10 mouse cellular contexts compared by ENCODE assay signal in genomic region chr10:80773816-80774215, GRCm38 (mm10). TPM values are rescaled to one million over a fixed set of nuclear protein-coding genes. Genes with fewer than 3 reads are reported as not detected.
DNase-seq lines count a peak whose midpoint lies in the region; ATAC-seq lines count a peak whose summit lies in the region.
"Had no signal": no experiment of that assay in that cellular context is flagged by ENCODE, and none has a peak within 500 bp of the region (broad histone marks: within the 10 kb centered on the region; RNA-seq: fewer than 3 reads in every experiment).

No protein-coding gene starts in this region.

- no peak overlapping the region for H3K4me2 ChIP-seq in hindbrain, embryonic 15.5 days
- no peak overlapping the region for H3K4me2 ChIP-seq in hindbrain, embryonic 13.5 days
- H3K4me2 ChIP-seq in embryonic facial prominence, embryonic 15.5 days (replicated peaks), result no peak overlapping the region
- H3K4me2 ChIP-seq in liver, embryonic 13.5 days, result no peak overlapping the region
- H3K4me2 ChIP-seq: hindbrain, embryonic 14.5 days; midbrain, embryonic 11.5 days had no signal

- no peaks in the 10 kb centered on the region for H3K27me3 ChIP-seq in hindbrain, embryonic 15.5 days
- no peaks in the 10 kb centered on the region for H3K27me3 ChIP-seq in hindbrain, embryonic 13.5 days
- no peaks in the 10 kb centered on the region for H3K27me3 ChIP-seq in embryonic facial prominence, embryonic 15.5 days
- no peaks in the 10 kb centered on the region for H3K27me3 ChIP-seq in liver, embryonic 13.5 days

- H3K27ac ChIP-seq in hindbrain, embryonic 15.5 days (replicated peaks), result no peak overlapping the region
- no peak overlapping the region for H3K27ac ChIP-seq in hindbrain, embryonic 13.5 days
- H3K27ac ChIP-seq in embryonic facial prominence, embryonic 15.5 days (replicated peaks), result peak overlapping the region; percentile 77
- H3K27ac ChIP-seq in liver, embryonic 13.5 days, result peak overlapping the region; percentile 79
- H3K27ac ChIP-seq: hindbrain, embryonic 14.5 days had no signal

- H3K36me3 ChIP-seq in hindbrain, embryonic 15.5 days, result peaks cover 87% of the 10 kb centered on the region
- H3K36me3 ChIP-seq in hindbrain, embryonic 13.5 days, result peaks cover 98% of the 10 kb centered on the region
- H3K36me3 ChIP-seq in embryonic facial prominence, embryonic 15.5 days, result peaks cover 91% of the 10 kb centered on the region
- H3K36me3 ChIP-seq in liver, embryonic 13.5 days, result peaks cover 99% of the 10 kb centered on the region

- DNase-seq in adrenal gland, adult 2 months, result peak; percentile 43
- DNase-seq in adrenal gland, postnatal 25 days, result no peak
- no peak for DNase-seq in liver, embryonic 13.5 days
- no peak for DNase-seq in urinary bladder, postnatal 10 days (ENCODE audit: low spot score)
- DNase-seq in gastrocnemius, adult 18-20 months (ENCODE audit: low spot score), result no peak

- 88% methylated on average over 5 of the region's 5 CpGs for WGBS in hindbrain, embryonic 15.5 days
- WGBS in hindbrain, embryonic 13.5 days, result 87% methylated on average over 5 of the region's 5 CpGs
- WGBS in embryonic facial prominence, embryonic 15.5 days, result 76% methylated on average over 5 of the region's 5 CpGs
- 67% methylated on average over 5 of the region's 5 CpGs for WGBS in liver, embryonic 13.5 days (ENCODE audit: insufficient replicate concordance)

- ATAC-seq in hindbrain, embryonic 15.5 days (ENCODE audit: low FRiP score, low read depth), result no peak
- no peak for ATAC-seq in hindbrain, embryonic 13.5 days (ENCODE audit: low FRiP score)
- ATAC-seq in embryonic facial prominence, embryonic 15.5 days (ENCODE audit: insufficient number of reproducible peaks, low FRiP score, low TSS enrichment, low read depth), result no peak
- ATAC-seq in liver, embryonic 13.5 days (ENCODE audit: low read depth), result no peak

- no peak overlapping the region for H3K4me3 ChIP-seq in hindbrain, embryonic 15.5 days
- H3K4me3 ChIP-seq in hindbrain, embryonic 13.5 days, result no peak overlapping the region
- no peak overlapping the region for H3K4me3 ChIP-seq in embryonic facial prominence, embryonic 15.5 days (replicated peaks)
- H3K4me3 ChIP-seq in liver, embryonic 13.5 days (replicated peaks), result no peak overlapping the region

- H3K9ac ChIP-seq in hindbrain, embryonic 15.5 days, result 0 out of 2 replicates have a peak overlapping the region, but pooled peaks have one; percentile 0
- no peak overlapping the region for H3K9ac ChIP-seq in hindbrain, embryonic 13.5 days
- H3K9ac ChIP-seq in embryonic facial prominence, embryonic 15.5 days, result no peak overlapping the region
- H3K9ac ChIP-seq in liver, embryonic 13.5 days, result peak overlapping the region; percentile 27; the same call in 1 of the 2 replicates
- H3K9ac ChIP-seq: hindbrain, embryonic 14.5 days had no signal

- peaks cover 3% of the 10 kb centered on the region; the same call in 1 of the 2 replicates for H3K4me1 ChIP-seq in hindbrain, embryonic 15.5 days (replicated peaks)
- H3K4me1 ChIP-seq in hindbrain, embryonic 13.5 days (replicated peaks), result no peaks in the 10 kb centered on the region
- peaks cover 32% of the 10 kb centered on the region for H3K4me1 ChIP-seq in embryonic facial prominence, embryonic 15.5 days
- H3K4me1 ChIP-seq in liver, embryonic 13.5 days (replicated peaks), result peaks cover 42% of the 10 kb centered on the region

- H3K9me3 ChIP-seq in hindbrain, embryonic 15.5 days, result no peaks in the 10 kb centered on the region
- no peaks in the 10 kb centered on the region for H3K9me3 ChIP-seq in hindbrain, embryonic 13.5 days
- H3K9me3 ChIP-seq in embryonic facial prominence, embryonic 15.5 days (replicated peaks), result no peaks in the 10 kb centered on the region
- no peaks in the 10 kb centered on the region for H3K9me3 ChIP-seq in liver, embryonic 13.5 days (replicated peaks)

RNA-seq across cellular contexts. Expression of gene Dot1l, which starts 18.8 kb away (rescaled TPM):
- total RNA-seq in adrenal gland, adult 2 months (2021), result 10 to 100 TPM; 31.7 to 80.6 TPM
- 109 and 170 TPM in 2 replicates for polyA plus RNA-seq in adrenal gland, adult 2 months (2012; rRNA removed)
- total RNA-seq in adrenal gland, postnatal 25 days (2021), result 97.3 and 102 TPM in 2 replicates
- 18.3 and 21.6 TPM in 2 replicates for polyA plus RNA-seq in hindbrain, embryonic 15.5 days (2015; fragmentation: Nextera tagmentation; extraction: Ambion mirVana)
- polyA plus RNA-seq in hindbrain, embryonic 13.5 days (2015; fragmentation: Nextera tagmentation; extraction: Ambion mirVana), result 18.9 and 19.4 TPM in 2 replicates
- polyA plus RNA-seq in embryonic facial prominence, embryonic 15.5 days (2015; fragmentation: Nextera tagmentation; extraction: Ambion mirVana), result 17.1 and 21.7 TPM in 2 replicates
- 7.4 and 7.8 TPM in 2 replicates for polyA plus RNA-seq in liver, embryonic 13.5 days (2015; fragmentation: Nextera tagmentation; extraction: Ambion mirVana)
- total RNA-seq in gastrocnemius, adult 18-20 months (2021), result 10 to 100 TPM; 13.6 to 20.8 TPM

RNA-seq across cellular contexts. Expression of gene Sf3a2, which starts 24.2 kb away (rescaled TPM):
- total RNA-seq in adrenal gland, adult 2 months (2021), result 10 to 100 TPM; 53.6 to 58.7 TPM
- polyA plus RNA-seq in adrenal gland, adult 2 months (2012; rRNA removed), result 103 and 104 TPM in 2 replicates
- total RNA-seq in adrenal gland, postnatal 25 days (2021), result 56.7 and 60.1 TPM in 2 replicates
- 52.3 and 67.4 TPM in 2 replicates for polyA plus RNA-seq in hindbrain, embryonic 15.5 days (2015; fragmentation: Nextera tagmentation; extraction: Ambion mirVana)
- 55.9 and 61.6 TPM in 2 replicates for polyA plus RNA-seq in hindbrain, embryonic 13.5 days (2015; fragmentation: Nextera tagmentation; extraction: Ambion mirVana)
- polyA plus RNA-seq in embryonic facial prominence, embryonic 15.5 days (2015; fragmentation: Nextera tagmentation; extraction: Ambion mirVana), result 68.1 and 79.7 TPM in 2 replicates
- 35.7 and 48.5 TPM in 2 replicates for polyA plus RNA-seq in liver, embryonic 13.5 days (2015; fragmentation: Nextera tagmentation; extraction: Ambion mirVana)
- total RNA-seq in gastrocnemius, adult 18-20 months (2021), result 10 to 100 TPM; 27.3 to 27.6 TPM

RNA-seq across cellular contexts. Expression of gene Plekhj1, which starts 24.6 kb away (rescaled TPM):
- total RNA-seq in adrenal gland, adult 2 months (2021), result 10 to 100 TPM; 72.2 to 83.6 TPM
- 81.1 and 102 TPM in 2 replicates for polyA plus RNA-seq in adrenal gland, adult 2 months (2012; rRNA removed)
- total RNA-seq in adrenal gland, postnatal 25 days (2021), result 114 and 132 TPM in 2 replicates
- polyA plus RNA-seq in hindbrain, embryonic 15.5 days (2015; fragmentation: Nextera tagmentation; extraction: Ambion mirVana), result 130 and 133 TPM in 2 replicates
- polyA plus RNA-seq in hindbrain, embryonic 13.5 days (2015; fragmentation: Nextera tagmentation; extraction: Ambion mirVana), result 128 and 132 TPM in 2 replicates
- 121 and 125 TPM in 2 replicates for polyA plus RNA-seq in embryonic facial prominence, embryonic 15.5 days (2015; fragmentation: Nextera tagmentation; extraction: Ambion mirVana)
- 97.5 and 105 TPM in 2 replicates for polyA plus RNA-seq in liver, embryonic 13.5 days (2015; fragmentation: Nextera tagmentation; extraction: Ambion mirVana)
- total RNA-seq in gastrocnemius, adult 18-20 months (2021), result 10 to 100 TPM; 24.3 to 25.8 TPM

RNA-seq across cellular contexts. Expression of gene Amh, which starts 31.2 kb away (rescaled TPM):
- under 1 TPM; 0.73 to 0.95 TPM for total RNA-seq in adrenal gland, adult 2 months (2021)
- polyA plus RNA-seq in adrenal gland, adult 2 months (2012; rRNA removed), result 1.7 and 2.1 TPM in 2 replicates
- total RNA-seq in adrenal gland, postnatal 25 days (2021), result 0.79 and 0.90 TPM in 2 replicates
- 0.14 and 0.21 TPM in 2 replicates for polyA plus RNA-seq in hindbrain, embryonic 15.5 days (2015; fragmentation: Nextera tagmentation; extraction: Ambion mirVana)
- 0.22 TPM in 1 of 2 replicates, not detected in the other for polyA plus RNA-seq in hindbrain, embryonic 13.5 days (2015; fragmentation: Nextera tagmentation; extraction: Ambion mirVana)
- polyA plus RNA-seq in embryonic facial prominence, embryonic 15.5 days (2015; fragmentation: Nextera tagmentation; extraction: Ambion mirVana), result 0.09 TPM in 1 of 2 replicates, not detected in the other
- polyA plus RNA-seq in liver, embryonic 13.5 days (2015; fragmentation: Nextera tagmentation; extraction: Ambion mirVana), result not detected in 2 replicates
- under 1 TPM; 0.31 to 0.32 TPM for total RNA-seq in gastrocnemius, adult 18-20 months (2021)
- polyA plus RNA-seq: hindbrain, embryonic 14.5 days; midbrain, embryonic 11.5 days had no signal

RNA-seq across cellular contexts. Expression of gene Ap3d1, which starts 31.8 kb away (rescaled TPM):
- total RNA-seq in adrenal gland, adult 2 months (2021), result 100 to 1,000 TPM in 1 of 2 experiments, 10 to 100 TPM in 1; 85.6 to 104 TPM
- polyA plus RNA-seq in adrenal gland, adult 2 months (2012; rRNA removed), result 98.1 and 131 TPM in 2 replicates
- 94.4 and 102 TPM in 2 replicates for total RNA-seq in adrenal gland, postnatal 25 days (2021)
- polyA plus RNA-seq in hindbrain, embryonic 15.5 days (2015; fragmentation: Nextera tagmentation; extraction: Ambion mirVana), result 109 and 120 TPM in 2 replicates
- polyA plus RNA-seq in hindbrain, embryonic 13.5 days (2015; fragmentation: Nextera tagmentation; extraction: Ambion mirVana), result 100 and 101 TPM in 2 replicates
- polyA plus RNA-seq in embryonic facial prominence, embryonic 15.5 days (2015; fragmentation: Nextera tagmentation; extraction: Ambion mirVana), result 75.2 and 76.1 TPM in 2 replicates
- polyA plus RNA-seq in liver, embryonic 13.5 days (2015; fragmentation: Nextera tagmentation; extraction: Ambion mirVana), result 24.9 and 25.6 TPM in 2 replicates
- total RNA-seq in gastrocnemius, adult 18-20 months (2021), result 10 to 100 TPM; 24.3 to 31.7 TPM

Comparison
In these comparisons a context has a peak if more than half of its experiments do, and no peak if none do; other contexts are left out.
1. H3K9ac ChIP-seq: peak in hindbrain, embryonic 15.5 days (single experiment) and liver, embryonic 13.5 days (single experiment); none in hindbrain, embryonic 13.5 days (single experiment) and embryonic facial prominence, embryonic 15.5 days (single experiment).
2. H3K27ac ChIP-seq: peak in embryonic facial prominence, embryonic 15.5 days (single experiment) and liver, embryonic 13.5 days (single experiment); none in hindbrain, embryonic 15.5 days (single experiment) and hindbrain, embryonic 13.5 days (single experiment).